Comparison of ENCODE assay signal across 24 mouse cellular contexts in genomic region chr4:136439106-136439505, GRCm38 (mm10). TPM values are rescaled to one million over a fixed set of nuclear protein-coding genes. Genes with fewer than 3 reads are reported as not detected.
DNase-seq lines count a peak whose midpoint lies in the region; ATAC-seq and TF ChIP-seq lines count a peak whose summit lies in the region.
"Had no signal": no experiment of that assay in that cellular context is flagged by ENCODE, and none has a peak within 500 bp of the region (broad histone marks: within the 10 kb centered on the region; RNA-seq: fewer than 3 reads in every experiment).

No protein-coding gene starts in this region.

- H3K4me3 ChIP-seq in embryonic facial prominence, embryonic 14.5 days (ENCODE audit: low read depth, low read length) = no peak overlapping the region
- no peak overlapping the region for H3K4me3 ChIP-seq in embryonic facial prominence, embryonic 10.5 days
- no peak overlapping the region for H3K4me3 ChIP-seq in intestine, postnatal 0 days (ENCODE audit: low read depth, low read length)
- H3K4me3 ChIP-seq: embryonic facial prominence, embryonic 12.5 days; forebrain, embryonic 10.5 days; forebrain, embryonic 15.5 days; heart, embryonic 13.5 days; hindbrain, embryonic 15.5 days had no signal

- H3K4me1 ChIP-seq in embryonic facial prominence, embryonic 14.5 days (ENCODE audit: control insufficient read depth, insufficient read depth, low read length) = no peaks in the 10 kb centered on the region
- H3K4me1 ChIP-seq in embryonic facial prominence, embryonic 10.5 days = peaks cover 3% of the 10 kb centered on the region; the same call in 1 of the 2 replicates
- H3K4me1 ChIP-seq in intestine, postnatal 0 days (replicated peaks; ENCODE audit: control insufficient read depth, insufficient read depth, low read length) = no peaks in the 10 kb centered on the region
- H3K4me1 ChIP-seq: embryonic facial prominence, embryonic 12.5 days; forebrain, embryonic 15.5 days; hindbrain, embryonic 15.5 days had no signal

- ATAC-seq in embryonic facial prominence, embryonic 14.5 days (ENCODE audit: low read depth) = peak; percentile 81
- ATAC-seq in intestine, postnatal 0 days = peak; percentile 87
- ATAC-seq: forebrain, embryonic 15.5 days had no signal

- H3K27me3 ChIP-seq in embryonic facial prominence, embryonic 14.5 days (replicated peaks; ENCODE audit: control insufficient read depth, insufficient read depth, low read length) = no peaks in the 10 kb centered on the region
- H3K27me3 ChIP-seq in embryonic facial prominence, embryonic 10.5 days (replicated peaks; ENCODE audit: low read depth, poor library complexity, severe bottlenecking) = no peaks in the 10 kb centered on the region
- no peaks in the 10 kb centered on the region for H3K27me3 ChIP-seq in intestine, postnatal 0 days (replicated peaks; ENCODE audit: control insufficient read depth, insufficient read depth, low read length)
- H3K27me3 ChIP-seq: embryonic facial prominence, embryonic 12.5 days; forebrain, embryonic 15.5 days; heart, embryonic 13.5 days; hindbrain, embryonic 15.5 days had no signal

- H3K36me3 ChIP-seq in embryonic facial prominence, embryonic 14.5 days (ENCODE audit: control insufficient read depth, insufficient read depth, low read length) = no peaks in the 10 kb centered on the region
- no peaks in the 10 kb centered on the region for H3K36me3 ChIP-seq in embryonic facial prominence, embryonic 10.5 days (replicated peaks)
- H3K36me3 ChIP-seq in intestine, postnatal 0 days (ENCODE audit: control insufficient read depth, insufficient read depth) = no peaks in the 10 kb centered on the region
- H3K36me3 ChIP-seq: embryonic facial prominence, embryonic 12.5 days; forebrain, embryonic 10.5 days; forebrain, embryonic 15.5 days; heart, embryonic 13.5 days; hindbrain, embryonic 15.5 days had no signal

- H3K9me3 ChIP-seq in embryonic facial prominence, embryonic 14.5 days (ENCODE audit: control insufficient read depth, low read length) = no peaks in the 10 kb centered on the region
- no peaks in the 10 kb centered on the region for H3K9me3 ChIP-seq in embryonic facial prominence, embryonic 10.5 days
- H3K9me3 ChIP-seq in intestine, postnatal 0 days (ENCODE audit: control insufficient read depth) = no peaks in the 10 kb centered on the region
- H3K9me3 ChIP-seq: embryonic facial prominence, embryonic 12.5 days; forebrain, embryonic 10.5 days; forebrain, embryonic 15.5 days; heart, embryonic 13.5 days; hindbrain, embryonic 15.5 days had no signal

- H3K27ac ChIP-seq in embryonic facial prominence, embryonic 14.5 days (replicated peaks; ENCODE audit: low read depth, low read length) = no peak overlapping the region
- no peak overlapping the region for H3K27ac ChIP-seq in embryonic facial prominence, embryonic 10.5 days (replicated peaks)
- no peak overlapping the region for H3K27ac ChIP-seq in intestine, postnatal 0 days (ENCODE audit: low read depth, low read length)
- H3K27ac ChIP-seq: embryonic facial prominence, embryonic 12.5 days; forebrain, embryonic 10.5 days; forebrain, embryonic 15.5 days; heart, embryonic 13.5 days; hindbrain, embryonic 15.5 days had no signal

- no peak for TF ChIP-seq CTCF in intestine, postnatal 0 days (IDR thresholded peaks at IDR 0.05; ENCODE audit: low read depth)

- no peak overlapping the region for H3K9ac ChIP-seq in embryonic facial prominence, embryonic 14.5 days (ENCODE audit: low read depth, low read length)
- no peak overlapping the region for H3K9ac ChIP-seq in intestine, postnatal 0 days (ENCODE audit: low read depth, low read length)
- H3K9ac ChIP-seq: embryonic facial prominence, embryonic 12.5 days; forebrain, embryonic 15.5 days; heart, embryonic 13.5 days; hindbrain, embryonic 15.5 days had no signal

- DNase-seq in embryonic facial prominence, embryonic 14.5 days (ENCODE audit: low spot score) = peak; percentile 74
- no peak for DNase-seq in embryonic facial prominence, embryonic 10.5 days (ENCODE audit: low spot score)
- peak; percentile 27 for DNase-seq in urinary bladder, postnatal 25 days (ENCODE audit: low spot score)
- DNase-seq in urinary bladder, postnatal 10 days (ENCODE audit: low spot score) = no peak
- no peak for DNase-seq in layer of hippocampus, postnatal 14 days (ENCODE audit: low spot score in 2 of 2)
- DNase-seq in yolk sac, embryonic 10.5 days (ENCODE audit: low spot score) = no peak
- DNase-seq: adrenal gland, postnatal 10 days; cerebellum, adult 11 months; cerebellum, adult 8-10 months; cerebellum, postnatal 14 days; embryo, embryonic 11 days; gastrocnemius, postnatal 10 days; heart, postnatal 36 days had no signal

- H3K4me2 ChIP-seq in embryonic facial prominence, embryonic 14.5 days (ENCODE audit: low read depth, low read length) = no peak overlapping the region
- H3K4me2 ChIP-seq in intestine, postnatal 0 days (replicated peaks; ENCODE audit: low read depth) = no peak overlapping the region
- H3K4me2 ChIP-seq: embryonic facial prominence, embryonic 12.5 days; forebrain, embryonic 15.5 days; heart, embryonic 13.5 days; hindbrain, embryonic 15.5 days had no signal

- 62% methylated on average over 4 of the region's 4 CpGs for WGBS in embryonic facial prominence, embryonic 14.5 days
- WGBS in embryonic facial prominence, embryonic 10.5 days = 63% methylated on average over 4 of the region's 4 CpGs
- WGBS in intestine, postnatal 0 days = 35% methylated on average over 4 of the region's 4 CpGs

RNA-seq across cellular contexts. Expression of gene Htr1d, which starts 15.8 kb away (rescaled TPM):
- 1.2 and 1.4 TPM in 2 replicates for polyA plus RNA-seq in embryonic facial prominence, embryonic 14.5 days (2014; fragmentation: Nextera tagmentation; extraction: Ambion mirVana)
- polyA plus RNA-seq in embryonic facial prominence, embryonic 10.5 days (2016; fragmentation: Nextera tagmentation; extraction: Ambion mirVana) = 0.16 TPM in 2 replicates
- polyA plus RNA-seq in intestine, postnatal 0 days (2015; fragmentation: Nextera tagmentation; extraction: Ambion mirVana) = 0.16 and 0.37 TPM in 2 replicates
- total RNA-seq in layer of hippocampus, postnatal 14 days (2021) = 1 to 10 TPM; 1.1 to 1.2 TPM
- total RNA-seq: common myeloid progenitor, adult 5-6 weeks; gastrocnemius, postnatal 4 days; heart, postnatal 36 days; MEL had no signal
- polyA plus RNA-seq: heart, postnatal 0 days had no signal

RNA-seq across cellular contexts. Expression of gene 6030445D17Rik, which starts 22.9 kb away (rescaled TPM):
- polyA plus RNA-seq in embryonic facial prominence, embryonic 14.5 days (2014; fragmentation: Nextera tagmentation; extraction: Ambion mirVana) = 0.42 TPM in 2 replicates
- 0.14 TPM in 1 of 2 replicates, not detected in the other for polyA plus RNA-seq in embryonic facial prominence, embryonic 10.5 days (2016; fragmentation: Nextera tagmentation; extraction: Ambion mirVana)
- polyA plus RNA-seq in intestine, postnatal 0 days (2015; fragmentation: Nextera tagmentation; extraction: Ambion mirVana) = 0.50 and 0.59 TPM in 2 replicates
- under 1 TPM; 0.55 to 0.88 TPM for total RNA-seq in layer of hippocampus, postnatal 14 days (2021)
- total RNA-seq: common myeloid progenitor, adult 5-6 weeks had no signal
- polyA plus RNA-seq: heart, embryonic 13.5 days; hindbrain, embryonic 11.5 days had no signal

RNA-seq across cellular contexts. Expression of gene Luzp1, which starts 30.5 kb away (rescaled TPM):
- 83.4 and 99.5 TPM in 2 replicates for polyA plus RNA-seq in embryonic facial prominence, embryonic 14.5 days (2014; fragmentation: Nextera tagmentation; extraction: Ambion mirVana)
- 150 and 158 TPM in 2 replicates for polyA plus RNA-seq in embryonic facial prominence, embryonic 10.5 days (2016; fragmentation: Nextera tagmentation; extraction: Ambion mirVana)
- 82.9 and 100 TPM in 2 replicates for polyA plus RNA-seq in intestine, postnatal 0 days (2015; fragmentation: Nextera tagmentation; extraction: Ambion mirVana)
- 10 to 100 TPM; 66.5 to 68.6 TPM for total RNA-seq in layer of hippocampus, postnatal 14 days (2021)

Comparison
In these comparisons a context has a peak if more than half of its experiments do, and no peak if none do; other contexts are left out.
1. DNase-seq: peak in embryonic facial prominence, embryonic 14.5 days (single experiment) and urinary bladder, postnatal 25 days (single experiment); none in embryonic facial prominence, embryonic 10.5 days (single experiment), urinary bladder, postnatal 10 days (single experiment), layer of hippocampus, postnatal 14 days (0 of 2) and yolk sac, embryonic 10.5 days (single experiment).